Mouse (Mus musculus): ENCODE measurements at regions not wholly inside any gene's neighbourhood (a gene's known extent, or its start where the extent isn't known, plus 50 kb on each side); places are given as distances from the start of the nearest gene placed in this dataset.

- no peak for DNase-seq
These were observed 388.9 kb upstream of the Dynlrb2 start for GRCm38 (mm10) chr8:116115811-116116372.

GRCm38 (mm10) chr8:116114978-116115377 is 389.8 kb upstream of the Dynlrb2 start:
- DNase-seq: no peak

- no peak for DNase-seq
These were observed 390.3 kb upstream of the Dynlrb2 start for GRCm38 (mm10) chr8:116114502-116114901.

GRCm38 (mm10) chr8:116111168-116111567 is 393.6 kb upstream of the Dynlrb2 start:
- DNase-seq: no peak

GRCm38 (mm10) chr8:116096666-116097065 is 389.1 kb upstream of the Maf start:
- no peak for DNase-seq

- DNase-seq: no peak
These were observed 375.6 kb upstream of the Maf start for GRCm38 (mm10) chr8:116083156-116083555.

GRCm38 (mm10) chr8:116078849-116079407 is 371.3 kb upstream of the Maf start:
- no peak for DNase-seq

- no peak for DNase-seq
These were observed 363.9 kb upstream of the Maf start for GRCm38 (mm10) chr8:116071497-116071896.

GRCm38 (mm10) chr8:116069538-116069937 is 361.9 kb upstream of the Maf start:
- DNase-seq: no peak

- DNase-seq: no peak
These were observed 360.4 kb upstream of the Maf start for GRCm38 (mm10) chr8:116067978-116068375.

- no peak for DNase-seq
These were observed 359.8 kb upstream of the Maf start for GRCm38 (mm10) chr8:116067182-116067977.

GRCm38 (mm10) chr8:116065871-116066270 is 358.3 kb upstream of the Maf start:
- no peak for DNase-seq

GRCm38 (mm10) chr8:116065327-116065726 is 357.7 kb upstream of the Maf start:
- no peak for DNase-seq

- DNase-seq: no peak
These were observed 357.0 kb upstream of the Maf start for GRCm38 (mm10) chr8:116064562-116064961.

- no peak for DNase-seq
These were observed 355.9 kb upstream of the Maf start for GRCm38 (mm10) chr8:116063541-116063940.

- DNase-seq: no peak
These were observed 345.9 kb upstream of the Maf start for GRCm38 (mm10) chr8:116053483-116053882.

- DNase-seq: no peak
These were observed 345.4 kb upstream of the Maf start for GRCm38 (mm10) chr8:116053043-116053442.

- no peak for DNase-seq
These were observed 340.9 kb upstream of the Maf start for GRCm38 (mm10) chr8:116048480-116048879.

- DNase-seq: no peak
These were observed 339.3 kb upstream of the Maf start for GRCm38 (mm10) chr8:116046859-116047258.

GRCm38 (mm10) chr8:116045526-116045925 is 337.9 kb upstream of the Maf start:
- DNase-seq: no peak

GRCm38 (mm10) chr8:116043381-116043780 is 335.8 kb upstream of the Maf start:
- no peak for DNase-seq

- DNase-seq: no peak
These were observed 323.4 kb upstream of the Maf start for GRCm38 (mm10) chr8:116030966-116031365.

- no peak for DNase-seq
These were observed 317.7 kb upstream of the Maf start for GRCm38 (mm10) chr8:116025321-116025720.

- no peak for DNase-seq
These were observed 317.2 kb upstream of the Maf start for GRCm38 (mm10) chr8:116024811-116025210.

Data from thymus, postnatal 14 days (tissue).